Mouse (Mus musculus): ENCODE measurements around the gene Llph.
A peak's percentile ranks its signal among the peaks of the same experiment; 100 is the strongest.

GRCm38 (mm10) chr10:120246994-120247750, 20.3 kb downstream of the Llph start:
- peak; percentile 7 for TF ChIP-seq CTCF (IDR thresholded peaks at IDR 0.05; ENCODE audit: control insufficient read depth, insufficient read depth, insufficient read length)
- TF ChIP-seq CEBPB (IDR thresholded peaks at IDR 0.05; ENCODE audit: low read depth), result no peak
- TF ChIP-seq USF1 (IDR thresholded peaks at IDR 0.05; ENCODE audit: low read depth), result no peak
- no peak for TF ChIP-seq MAX (IDR thresholded peaks at IDR 0.05)
